ENCODE assay signal across 8 mouse cellular contexts in the genomic region with DNA sequence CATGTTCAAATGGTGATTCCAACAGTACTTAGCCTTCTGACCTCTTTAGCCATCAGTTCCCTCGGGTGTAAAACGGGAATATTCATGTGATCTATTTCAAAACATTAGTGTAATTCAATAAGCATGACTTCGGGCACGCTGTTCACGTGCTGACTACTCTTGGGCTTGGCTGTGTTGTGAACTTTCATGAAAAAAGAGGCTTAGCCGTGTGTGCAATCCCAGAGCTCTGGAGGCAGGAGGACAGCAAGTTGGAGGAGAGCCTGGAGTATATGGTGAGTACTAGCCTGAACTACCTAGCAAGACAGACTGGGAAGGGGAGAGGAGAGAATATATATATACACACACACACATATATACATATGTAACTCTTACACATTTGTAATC. TPM values are rescaled to one million over a fixed set of nuclear protein-coding genes. Genes with fewer than 3 reads are reported as not detected.
DNase-seq lines count a peak whose midpoint lies in the region; ATAC-seq lines count a peak whose summit lies in the region.

No protein-coding gene starts in this region.

- peak overlapping the region; percentile 97 for H3K4me3 ChIP-seq in forebrain, embryonic 10.5 days
- H3K4me3 ChIP-seq in liver, embryonic 13.5 days (replicated peaks): peak overlapping the region; percentile 94
- H3K4me3 ChIP-seq in stomach, embryonic 14.5 days (ENCODE audit: low read depth, low read length): no peak overlapping the region

- H3K36me3 ChIP-seq in forebrain, embryonic 10.5 days (replicated peaks): peaks cover 36% of the 10 kb centered on the region
- peaks cover 39% of the 10 kb centered on the region for H3K36me3 ChIP-seq in liver, embryonic 13.5 days
- peaks cover 28% of the 10 kb centered on the region for H3K36me3 ChIP-seq in stomach, embryonic 14.5 days (ENCODE audit: control insufficient read depth, insufficient read depth, low read length)

- peak overlapping the region; percentile 53 for H3K4me2 ChIP-seq in liver, embryonic 13.5 days
- H3K4me2 ChIP-seq in stomach, embryonic 14.5 days (replicated peaks; ENCODE audit: low read depth, low read length): peak overlapping the region; percentile 26

- no peaks in the 10 kb centered on the region for H3K27me3 ChIP-seq in forebrain, embryonic 10.5 days (ENCODE audit: poor library complexity, severe bottlenecking)
- H3K27me3 ChIP-seq in liver, embryonic 13.5 days: no peaks in the 10 kb centered on the region
- H3K27me3 ChIP-seq in stomach, embryonic 14.5 days (ENCODE audit: control insufficient read depth, insufficient read depth, low read length): no peaks in the 10 kb centered on the region

- ATAC-seq in liver, embryonic 13.5 days (ENCODE audit: low read depth): no peak; the same call in 1 of the 2 replicates
- ATAC-seq in stomach, embryonic 14.5 days (ENCODE audit: insufficient number of reproducible peaks, insufficient read depth, low FRiP score, low read depth): peak; percentile 1; the same call in 1 of the 2 replicates

- peak overlapping the region; percentile 54; the same call in 1 of the 2 replicates for H3K9ac ChIP-seq in liver, embryonic 13.5 days
- no peak overlapping the region for H3K9ac ChIP-seq in stomach, embryonic 14.5 days (replicated peaks; ENCODE audit: low read depth, low read length)

- no peaks in the 10 kb centered on the region for H3K9me3 ChIP-seq in forebrain, embryonic 10.5 days
- no peaks in the 10 kb centered on the region for H3K9me3 ChIP-seq in liver, embryonic 13.5 days (replicated peaks)
- no peaks in the 10 kb centered on the region for H3K9me3 ChIP-seq in stomach, embryonic 14.5 days (ENCODE audit: control insufficient read depth, low read depth, low read length)

- peaks cover 27% of the 10 kb centered on the region for H3K4me1 ChIP-seq in forebrain, embryonic 10.5 days
- H3K4me1 ChIP-seq in liver, embryonic 13.5 days (replicated peaks): peaks cover 46% of the 10 kb centered on the region
- peaks cover 8% of the 10 kb centered on the region; the same call in 1 of the 2 replicates for H3K4me1 ChIP-seq in stomach, embryonic 14.5 days (ENCODE audit: control insufficient read depth, insufficient read depth, low read length)

- DNase-seq in spleen, postnatal 10 days (ENCODE audit: low spot score in 2 of 2): peak; percentile 21 to 33
- DNase-seq in spleen, adult 12 weeks (ENCODE audit: low spot score): no peak
- DNase-seq in forebrain, embryonic 10.5 days (ENCODE audit: extremely low spot score, low spot score): no peak
- no peak for DNase-seq in liver, embryonic 13.5 days
- DNase-seq in layer of hippocampus, postnatal 14 days (ENCODE audit: low spot score in 2 of 2): no peak
- no peak for DNase-seq in spleen, postnatal 4 days (ENCODE audit: low spot score in 2 of 2)
- DNase-seq in right cerebral cortex, postnatal 4 days: no peak

- peak overlapping the region; percentile 99 for H3K27ac ChIP-seq in forebrain, embryonic 10.5 days
- H3K27ac ChIP-seq in liver, embryonic 13.5 days: no peak overlapping the region
- 0 out of 2 replicates have a peak overlapping the region, but pooled peaks have one; percentile 39 for H3K27ac ChIP-seq in stomach, embryonic 14.5 days (ENCODE audit: low read length)

- WGBS in forebrain, embryonic 10.5 days: 38% methylated on average over 6 of the region's 6 CpGs
- WGBS in liver, embryonic 13.5 days (ENCODE audit: insufficient replicate concordance): 20% methylated on average over 6 of the region's 6 CpGs
- WGBS in stomach, embryonic 14.5 days: 22% methylated on average over 6 of the region's 6 CpGs

RNA-seq across cellular contexts. Expression of gene Rps3a1, which starts 0.4 kb away (rescaled TPM):
- polyA plus RNA-seq in forebrain, embryonic 10.5 days (2016; fragmentation: Nextera tagmentation; extraction: Ambion mirVana): 1,154 and 1,165 TPM in 2 replicates
- 1,129 and 1,231 TPM in 2 replicates for polyA plus RNA-seq in liver, embryonic 13.5 days (2015; fragmentation: Nextera tagmentation; extraction: Ambion mirVana)
- 1,494 and 1,548 TPM in 2 replicates for polyA plus RNA-seq in stomach, embryonic 14.5 days (2014; fragmentation: Nextera tagmentation; extraction: Ambion mirVana)
- 100 to 1,000 TPM; 373 to 374 TPM for total RNA-seq in layer of hippocampus, postnatal 14 days (2021)

Comparison
In these comparisons a context has a peak if more than half of its experiments do, and no peak if none do; other contexts are left out.
1. DNase-seq: peak in spleen, postnatal 10 days (2 of 2); none in spleen, adult 12 weeks (single experiment), forebrain, embryonic 10.5 days (single experiment), liver, embryonic 13.5 days (single experiment), layer of hippocampus, postnatal 14 days (0 of 2), spleen, postnatal 4 days (0 of 2) and right cerebral cortex, postnatal 4 days (single experiment).